Comparison of ENCODE assay signal across 27 mouse cellular contexts in the genomic region with DNA sequence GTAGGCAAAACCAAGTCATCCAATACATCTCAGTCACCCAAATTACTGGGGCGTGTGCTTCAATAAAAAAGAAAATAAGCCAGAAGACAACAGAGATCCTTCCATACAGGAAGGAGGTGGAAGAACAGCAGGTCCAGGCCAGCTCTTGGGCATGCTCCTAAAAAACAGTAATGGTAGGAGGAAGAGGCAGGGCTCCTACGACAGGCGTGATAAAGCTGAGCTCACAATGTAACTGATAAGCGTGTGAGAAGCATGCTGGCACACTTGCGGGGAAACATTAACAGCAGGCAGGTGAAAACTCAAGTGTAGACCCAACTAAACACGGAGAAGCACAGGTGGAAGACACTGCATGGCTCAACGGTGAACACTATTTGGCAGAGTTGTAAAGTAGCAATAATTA. TPM values are rescaled to one million over a fixed set of nuclear protein-coding genes. Genes with fewer than 3 reads are reported as not detected.
DNase-seq lines count a peak whose midpoint lies in the region; ATAC-seq lines count a peak whose summit lies in the region.
"Had no signal": no experiment of that assay in that cellular context is flagged by ENCODE, and none has a peak within 500 bp of the region (broad histone marks: within the 10 kb centered on the region; RNA-seq: fewer than 3 reads in every experiment).

No protein-coding gene starts in this region.

- 0 out of 2 replicates have a peak, but pooled peaks have one; percentile 54 for ATAC-seq in liver, embryonic 13.5 days (ENCODE audit: low read depth)
- no peak for ATAC-seq in liver, embryonic 11.5 days (replicated peaks; ENCODE audit: low FRiP score)
- peak; percentile 72 for ATAC-seq in intestine, embryonic 15.5 days
- ATAC-seq in megakaryocyte progenitor cell, adult 5-6 weeks (replicated peaks; ENCODE audit: poor library complexity): 0 out of 2 replicates have a peak, but pooled peaks have one; percentile 46
- ATAC-seq in stomach, embryonic 16.5 days (ENCODE audit: insufficient read depth, low FRiP score): 0 out of 2 replicates have a peak, but pooled peaks have one; percentile 33
- ATAC-seq: activated CD4-positive, CD25-positive, alpha-beta regulatory T cell, adult 4 months; forebrain, embryonic 14.5 days; forebrain, postnatal 0 days; hindbrain, embryonic 16.5 days had no signal

- no peak overlapping the region for H3K27ac ChIP-seq in liver, embryonic 13.5 days
- no peak overlapping the region for H3K27ac ChIP-seq in liver, embryonic 11.5 days (ENCODE audit: low read depth, low read length)
- H3K27ac ChIP-seq in intestine, embryonic 15.5 days: no peak overlapping the region
- H3K27ac ChIP-seq in stomach, embryonic 16.5 days (ENCODE audit: low read length): no peak overlapping the region
- H3K27ac ChIP-seq: heart, embryonic 15.5 days; hindbrain, embryonic 10.5 days; hindbrain, embryonic 13.5 days had no signal

- no peaks in the 10 kb centered on the region for H3K36me3 ChIP-seq in liver, embryonic 13.5 days
- no peaks in the 10 kb centered on the region for H3K36me3 ChIP-seq in liver, embryonic 11.5 days (ENCODE audit: control insufficient read depth, insufficient read depth, low read length)
- no peaks in the 10 kb centered on the region for H3K36me3 ChIP-seq in intestine, embryonic 15.5 days
- H3K36me3 ChIP-seq in stomach, embryonic 16.5 days (ENCODE audit: control insufficient read depth, insufficient read depth, low read length): no peaks in the 10 kb centered on the region
- H3K36me3 ChIP-seq: heart, embryonic 12.5 days; heart, embryonic 15.5 days had no signal

- 38% methylated on average over 7 of the region's 7 CpGs for WGBS in liver, embryonic 13.5 days (ENCODE audit: insufficient replicate concordance)
- 63% methylated on average over 7 of the region's 7 CpGs for WGBS in liver, embryonic 11.5 days
- 72% methylated on average over 7 of the region's 7 CpGs for WGBS in intestine, embryonic 15.5 days
- WGBS in stomach, embryonic 16.5 days: 80% methylated on average over 7 of the region's 7 CpGs

- no peak overlapping the region for H3K4me3 ChIP-seq in liver, embryonic 13.5 days (replicated peaks)
- H3K4me3 ChIP-seq in liver, embryonic 11.5 days (ENCODE audit: low read depth, low read length): no peak overlapping the region
- no peak overlapping the region for H3K4me3 ChIP-seq in intestine, embryonic 15.5 days (replicated peaks)
- no peak overlapping the region for H3K4me3 ChIP-seq in stomach, embryonic 16.5 days (replicated peaks; ENCODE audit: low read length)
- H3K4me3 ChIP-seq: heart, embryonic 12.5 days; heart, embryonic 15.5 days; hindbrain, embryonic 10.5 days; hindbrain, embryonic 13.5 days had no signal

- no peak for DNase-seq in liver, embryonic 13.5 days
- no peak for DNase-seq in liver, embryonic 11.5 days (ENCODE audit: low spot score)
- DNase-seq in frontal cortex, postnatal 10 days (ENCODE audit: low spot score in 2 of 2): no peak
- DNase-seq in Muller cell, postnatal 12 days (ENCODE audit: inconsistent ontology term): no peak
- no peak for DNase-seq in adrenal gland, postnatal 14 days
- DNase-seq: adrenal gland, postnatal 10 days; B cell, adult 2 months; cerebellum, adult 18-20 months; cerebellum, adult 9-10 months; cerebellum, postnatal 14 days; forebrain, postnatal 0 days; gastrocnemius, postnatal 25 days; heart, adult 18-20 months; heart, postnatal 10 days; heart, postnatal 36 days had no signal

- H3K4me1 ChIP-seq in liver, embryonic 13.5 days (replicated peaks): peaks cover 18% of the 10 kb centered on the region
- peaks cover 5% of the 10 kb centered on the region for H3K4me1 ChIP-seq in liver, embryonic 11.5 days (replicated peaks; ENCODE audit: control insufficient read depth, insufficient read depth, low read length)
- no peaks in the 10 kb centered on the region for H3K4me1 ChIP-seq in intestine, embryonic 15.5 days (replicated peaks)
- H3K4me1 ChIP-seq in stomach, embryonic 16.5 days (ENCODE audit: control insufficient read depth, insufficient read depth, low read length): no peaks in the 10 kb centered on the region
- H3K4me1 ChIP-seq: heart, embryonic 15.5 days; hindbrain, embryonic 10.5 days; hindbrain, embryonic 13.5 days had no signal

- H3K9ac ChIP-seq in liver, embryonic 13.5 days: no peak overlapping the region
- no peak overlapping the region for H3K9ac ChIP-seq in liver, embryonic 11.5 days (ENCODE audit: low read depth, low read length)
- H3K9ac ChIP-seq in intestine, embryonic 15.5 days: no peak overlapping the region
- no peak overlapping the region for H3K9ac ChIP-seq in stomach, embryonic 16.5 days (ENCODE audit: low read length)
- H3K9ac ChIP-seq: forebrain, postnatal 0 days; heart, embryonic 12.5 days; heart, embryonic 15.5 days; hindbrain, embryonic 13.5 days had no signal

- no peaks in the 10 kb centered on the region for H3K27me3 ChIP-seq in liver, embryonic 13.5 days
- H3K27me3 ChIP-seq in liver, embryonic 11.5 days (replicated peaks; ENCODE audit: control insufficient read depth, insufficient read depth, low read length): no peaks in the 10 kb centered on the region
- H3K27me3 ChIP-seq in intestine, embryonic 15.5 days (replicated peaks): no peaks in the 10 kb centered on the region
- no peaks in the 10 kb centered on the region for H3K27me3 ChIP-seq in stomach, embryonic 16.5 days (ENCODE audit: control insufficient read depth, insufficient read depth, low read length)
- H3K27me3 ChIP-seq: CH12.LX; heart, embryonic 12.5 days; heart, embryonic 15.5 days; hindbrain, embryonic 13.5 days had no signal

- H3K4me2 ChIP-seq in liver, embryonic 13.5 days: no peak overlapping the region
- H3K4me2 ChIP-seq in liver, embryonic 11.5 days: no peak overlapping the region; the same call in 1 of the 2 replicates
- no peak overlapping the region for H3K4me2 ChIP-seq in intestine, embryonic 15.5 days (replicated peaks)
- no peak overlapping the region for H3K4me2 ChIP-seq in stomach, embryonic 16.5 days (ENCODE audit: low read depth, low read length)
- H3K4me2 ChIP-seq: heart, embryonic 12.5 days; heart, embryonic 15.5 days; hindbrain, embryonic 13.5 days had no signal

- no peaks in the 10 kb centered on the region for H3K9me3 ChIP-seq in liver, embryonic 13.5 days (replicated peaks)
- H3K9me3 ChIP-seq in liver, embryonic 11.5 days (ENCODE audit: control insufficient read depth, low read length): no peaks in the 10 kb centered on the region
- H3K9me3 ChIP-seq in intestine, embryonic 15.5 days: no peaks in the 10 kb centered on the region
- H3K9me3 ChIP-seq in stomach, embryonic 16.5 days (replicated peaks; ENCODE audit: control insufficient read depth, low read length): no peaks in the 10 kb centered on the region
- H3K9me3 ChIP-seq: G1E; heart, embryonic 12.5 days; heart, embryonic 15.5 days; hindbrain, embryonic 10.5 days; hindbrain, embryonic 13.5 days had no signal

RNA-seq across cellular contexts. Expression of gene Fam118b, which starts 10.2 kb away (rescaled TPM):
- 16.9 and 19.2 TPM in 2 replicates for polyA plus RNA-seq in liver, embryonic 13.5 days (2015; fragmentation: Nextera tagmentation; extraction: Ambion mirVana)
- polyA plus RNA-seq in liver, embryonic 11.5 days (2014; fragmentation: Nextera tagmentation; extraction: Ambion mirVana): 30.4 and 31.3 TPM in 2 replicates
- polyA plus RNA-seq in intestine, embryonic 15.5 days (2015; fragmentation: Nextera tagmentation; extraction: Ambion mirVana): 52.7 and 52.8 TPM in 2 replicates
- total RNA-seq in megakaryocyte progenitor cell, adult 5-6 weeks (2015): 36.4 and 52.1 TPM in 2 replicates
- total RNA-seq in megakaryocyte progenitor cell, adult 5-6 weeks (2017): 12.0 TPM in 2 replicates
- 32.5 and 34.1 TPM in 2 replicates for polyA plus RNA-seq in stomach, embryonic 16.5 days (2015; fragmentation: Nextera tagmentation; extraction: Ambion mirVana)
- 10.3 and 12.4 TPM in 2 replicates for total RNA-seq in adrenal gland, postnatal 14 days (2021)

RNA-seq across cellular contexts. Expression of gene Rpusd4, which starts 10.3 kb away (rescaled TPM):
- polyA plus RNA-seq in liver, embryonic 13.5 days (2015; fragmentation: Nextera tagmentation; extraction: Ambion mirVana): 16.7 and 18.3 TPM in 2 replicates
- 34.6 and 36.3 TPM in 2 replicates for polyA plus RNA-seq in liver, embryonic 11.5 days (2014; fragmentation: Nextera tagmentation; extraction: Ambion mirVana)
- polyA plus RNA-seq in intestine, embryonic 15.5 days (2015; fragmentation: Nextera tagmentation; extraction: Ambion mirVana): 31.0 and 33.8 TPM in 2 replicates
- total RNA-seq in megakaryocyte progenitor cell, adult 5-6 weeks (2015): 16.5 and 22.6 TPM in 2 replicates
- 19.9 and 23.9 TPM in 2 replicates for total RNA-seq in megakaryocyte progenitor cell, adult 5-6 weeks (2017)
- 24.5 and 25.8 TPM in 2 replicates for polyA plus RNA-seq in stomach, embryonic 16.5 days (2015; fragmentation: Nextera tagmentation; extraction: Ambion mirVana)
- 14.9 and 15.6 TPM in 2 replicates for total RNA-seq in adrenal gland, postnatal 14 days (2021)

RNA-seq across cellular contexts. Expression of gene Foxred1, which starts 46.5 kb away (rescaled TPM):
- 30.2 and 31.4 TPM in 2 replicates for polyA plus RNA-seq in liver, embryonic 13.5 days (2015; fragmentation: Nextera tagmentation; extraction: Ambion mirVana)
- 55.4 and 57.2 TPM in 2 replicates for polyA plus RNA-seq in liver, embryonic 11.5 days (2014; fragmentation: Nextera tagmentation; extraction: Ambion mirVana)
- polyA plus RNA-seq in intestine, embryonic 15.5 days (2015; fragmentation: Nextera tagmentation; extraction: Ambion mirVana): 42.0 and 42.4 TPM in 2 replicates
- total RNA-seq in megakaryocyte progenitor cell, adult 5-6 weeks (2015): 12.7 and 13.6 TPM in 2 replicates
- total RNA-seq in megakaryocyte progenitor cell, adult 5-6 weeks (2017): 42.8 and 44.8 TPM in 2 replicates
- polyA plus RNA-seq in stomach, embryonic 16.5 days (2015; fragmentation: Nextera tagmentation; extraction: Ambion mirVana): 41.8 and 42.3 TPM in 2 replicates
- total RNA-seq in adrenal gland, postnatal 14 days (2021): 78.2 and 82.8 TPM in 2 replicates

RNA-seq across cellular contexts. Expression of gene Tirap, which starts 57.3 kb away (rescaled TPM):
- 5.8 and 6.3 TPM in 2 replicates for polyA plus RNA-seq in liver, embryonic 13.5 days (2015; fragmentation: Nextera tagmentation; extraction: Ambion mirVana)
- 10.5 and 11.0 TPM in 2 replicates for polyA plus RNA-seq in liver, embryonic 11.5 days (2014; fragmentation: Nextera tagmentation; extraction: Ambion mirVana)
- polyA plus RNA-seq in intestine, embryonic 15.5 days (2015; fragmentation: Nextera tagmentation; extraction: Ambion mirVana): 13.2 and 13.9 TPM in 2 replicates
- 7.0 and 7.7 TPM in 2 replicates for total RNA-seq in megakaryocyte progenitor cell, adult 5-6 weeks (2015)
- 10.3 and 10.4 TPM in 2 replicates for total RNA-seq in megakaryocyte progenitor cell, adult 5-6 weeks (2017)
- polyA plus RNA-seq in stomach, embryonic 16.5 days (2015; fragmentation: Nextera tagmentation; extraction: Ambion mirVana): 14.2 and 14.9 TPM in 2 replicates
- total RNA-seq in adrenal gland, postnatal 14 days (2021): 5.9 and 7.3 TPM in 2 replicates

RNA-seq across cellular contexts. Expression of gene Srpr, which starts 57.4 kb away (rescaled TPM):
- polyA plus RNA-seq in liver, embryonic 13.5 days (2015; fragmentation: Nextera tagmentation; extraction: Ambion mirVana): 61.6 and 70.1 TPM in 2 replicates
- 98.7 and 108 TPM in 2 replicates for polyA plus RNA-seq in liver, embryonic 11.5 days (2014; fragmentation: Nextera tagmentation; extraction: Ambion mirVana)
- polyA plus RNA-seq in intestine, embryonic 15.5 days (2015; fragmentation: Nextera tagmentation; extraction: Ambion mirVana): 135 and 137 TPM in 2 replicates
- 82.6 and 84.3 TPM in 2 replicates for total RNA-seq in megakaryocyte progenitor cell, adult 5-6 weeks (2015)
- 61.6 and 61.7 TPM in 2 replicates for total RNA-seq in megakaryocyte progenitor cell, adult 5-6 weeks (2017)
- polyA plus RNA-seq in stomach, embryonic 16.5 days (2015; fragmentation: Nextera tagmentation; extraction: Ambion mirVana): 143 and 152 TPM in 2 replicates
- 118 and 121 TPM in 2 replicates for total RNA-seq in adrenal gland, postnatal 14 days (2021)
